Mouse (Mus musculus): ENCODE data around the gene Wbp1. TPM values are rescaled to one million over a fixed set of nuclear protein-coding genes. Genes with fewer than 3 reads are reported as not detected.

Wbp1 gene
- 227 and 265 TPM in 2 replicates for polyA plus RNA-seq (2012; rRNA removed)

GRCm38 (mm10) chr6:83120930-83121862 is at the start of gene Wbp1:
Wbp1 (minus strand) TSS chr6:83121559.
- Histone ChIP-seq H3K27me3 (ENCODE audit: control insufficient read depth, insufficient read depth, low read length) (no peaks in the 10 kb centered on the region), H3K4me3 (ENCODE audit: control insufficient read depth, insufficient read depth, low read length) (peak within 1 kb of the TSS; percentile 89), H3K36me3 (ENCODE audit: control insufficient read depth, insufficient read depth, low read length) (no peaks in the 10 kb centered on the region), H3K27ac (ENCODE audit: control insufficient read depth, insufficient read depth, low read length) (peak within 1 kb of the TSS; percentile 70), H3K4me1 (replicated peaks; ENCODE audit: control insufficient read depth, insufficient read depth, low read length) (peaks cover 36% of the 10 kb centered on the region)
- peak; percentile 62; the same call in 1 of the 2 replicates for TF ChIP-seq CTCF (IDR thresholded peaks at IDR 0.05; ENCODE audit: borderline replicate concordance, control insufficient read depth, extremely low read depth, insufficient read depth, low read length, poor library complexity)
- peak; percentile 91 for TF ChIP-seq POLR2A (IDR thresholded peaks at IDR 0.05; ENCODE audit: control insufficient read depth, extremely low read depth, insufficient read depth, low read length, poor library complexity)
- WGBS: 1% methylated on average over 38 of the region's 38 CpGs
- DNase-seq: peak; percentile 94

DNA sequence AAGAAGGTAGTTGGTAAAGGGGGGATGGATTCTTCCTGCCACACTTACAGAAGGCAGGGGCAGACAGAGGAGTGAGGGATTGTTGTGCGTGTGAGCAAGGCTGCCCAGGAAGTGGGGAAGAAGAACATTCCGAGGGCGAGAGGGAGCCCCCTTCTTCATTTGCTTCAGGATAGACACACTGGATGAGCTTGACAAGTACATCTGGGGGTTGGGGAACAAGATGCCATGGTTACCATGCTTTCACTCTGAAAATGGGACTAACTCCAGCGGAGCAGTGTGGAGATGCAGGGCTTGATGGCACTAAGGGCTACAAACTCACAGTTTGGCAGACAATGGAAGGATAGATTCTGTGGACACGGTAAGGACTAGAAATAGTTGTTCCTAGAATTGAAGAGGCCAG is 49.7 kb upstream of the Wbp1 start:
- H3K4me1 ChIP-seq (replicated peaks; ENCODE audit: control insufficient read depth, insufficient read depth, low read length): no peaks in the 10 kb centered on the region
- no peak overlapping the region for H3K4me3 ChIP-seq (ENCODE audit: control insufficient read depth, insufficient read depth, low read length)
- WGBS: 95% methylated on average over 5 of the region's 5 CpGs
- H3K27me3 ChIP-seq (ENCODE audit: control insufficient read depth, insufficient read depth, low read length): no peaks in the 10 kb centered on the region
- no peaks in the 10 kb centered on the region for H3K36me3 ChIP-seq (ENCODE audit: control insufficient read depth, insufficient read depth, low read length)
- TF ChIP-seq CTCF (IDR thresholded peaks at IDR 0.05; ENCODE audit: borderline replicate concordance, control insufficient read depth, extremely low read depth, insufficient read depth, low read length, poor library complexity): no peak
- no peak for TF ChIP-seq POLR2A (IDR thresholded peaks at IDR 0.05; ENCODE audit: control insufficient read depth, extremely low read depth, insufficient read depth, low read length, poor library complexity)
- DNase-seq: no peak
- H3K27ac ChIP-seq (ENCODE audit: control insufficient read depth, insufficient read depth, low read length): no peak overlapping the region

GRCm38 (mm10) chr6:83169872-83170271 is 48.5 kb upstream of the Wbp1 start:
- Histone ChIP-seq H3K4me1 (replicated peaks; ENCODE audit: control insufficient read depth, insufficient read depth, low read length) (no peaks in the 10 kb centered on the region), H3K36me3 (ENCODE audit: control insufficient read depth, insufficient read depth, low read length) (no peaks in the 10 kb centered on the region), H3K4me3 (ENCODE audit: control insufficient read depth, insufficient read depth, low read length) (no peak overlapping the region), H3K27ac (ENCODE audit: control insufficient read depth, insufficient read depth, low read length) (no peak overlapping the region), H3K27me3 (ENCODE audit: control insufficient read depth, insufficient read depth, low read length) (no peaks in the 10 kb centered on the region)
- TF ChIP-seq CTCF (IDR thresholded peaks at IDR 0.05; ENCODE audit: borderline replicate concordance, control insufficient read depth, extremely low read depth, insufficient read depth, low read length, poor library complexity) (no peak), POLR2A (IDR thresholded peaks at IDR 0.05; ENCODE audit: control insufficient read depth, extremely low read depth, insufficient read depth, low read length, poor library complexity) (no peak)
- WGBS: 90% methylated on average over 5 of the region's 5 CpGs
- no peak for DNase-seq

DNA sequence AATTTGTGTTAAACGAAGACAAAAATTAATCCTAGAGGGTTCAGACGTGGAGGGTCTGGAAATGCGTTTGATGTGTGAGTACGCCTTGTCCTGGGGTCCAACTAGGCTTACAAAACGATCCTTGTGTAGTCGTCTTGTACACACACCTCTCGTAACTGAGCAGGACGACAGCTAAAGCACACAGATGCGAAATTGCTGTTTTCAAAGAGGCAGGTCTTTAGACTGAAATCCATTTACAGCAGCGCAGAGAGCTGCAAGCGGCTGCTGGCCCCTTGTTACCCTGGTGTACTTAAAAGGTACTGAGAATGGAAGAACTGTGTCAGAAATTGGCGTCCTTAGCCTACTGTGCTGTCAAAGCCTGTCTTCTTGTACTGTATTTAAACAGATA is 44.9 kb upstream of the Wbp1 start:
- H3K4me3 ChIP-seq (ENCODE audit: control insufficient read depth, insufficient read depth, low read length): peak overlapping the region; percentile 69
- H3K4me1 ChIP-seq (replicated peaks; ENCODE audit: control insufficient read depth, insufficient read depth, low read length): no peaks in the 10 kb centered on the region
- WGBS: 1% methylated on average over 12 of the region's 12 CpGs
- H3K27ac ChIP-seq (ENCODE audit: control insufficient read depth, insufficient read depth, low read length): no peak overlapping the region
- peaks cover 6% of the 10 kb centered on the region; the same call in 1 of the 2 replicates for H3K27me3 ChIP-seq (ENCODE audit: control insufficient read depth, insufficient read depth, low read length)
- no peak for TF ChIP-seq CTCF (IDR thresholded peaks at IDR 0.05; ENCODE audit: borderline replicate concordance, control insufficient read depth, extremely low read depth, insufficient read depth, low read length, poor library complexity)
- no peak for DNase-seq
- no peaks in the 10 kb centered on the region for H3K36me3 ChIP-seq (ENCODE audit: control insufficient read depth, insufficient read depth, low read length)

- H3K27me3 ChIP-seq (ENCODE audit: control insufficient read depth, insufficient read depth, low read length): peaks cover 9% of the 10 kb centered on the region; the same call in 1 of the 2 replicates
- TF ChIP-seq CTCF (IDR thresholded peaks at IDR 0.05; ENCODE audit: borderline replicate concordance, control insufficient read depth, extremely low read depth, insufficient read depth, low read length, poor library complexity) (peak; percentile 92), POLR2A (IDR thresholded peaks at IDR 0.05; ENCODE audit: control insufficient read depth, extremely low read depth, insufficient read depth, low read length, poor library complexity) (no peak; the same call in 1 of the 2 replicates)
- no peak within 1 kb of the TSS for H3K27ac ChIP-seq (ENCODE audit: control insufficient read depth, insufficient read depth, low read length)
- H3K4me3 ChIP-seq (ENCODE audit: control insufficient read depth, insufficient read depth, low read length): peak within 1 kb of the TSS; percentile 69
- no peaks in the 10 kb centered on the region for H3K4me1 ChIP-seq (replicated peaks; ENCODE audit: control insufficient read depth, insufficient read depth, low read length)
- H3K36me3 ChIP-seq (ENCODE audit: control insufficient read depth, insufficient read depth, low read length): no peaks in the 10 kb centered on the region
- WGBS: under 1% methylated on average over 57 of the region's 58 CpGs
- peak; percentile 91 for DNase-seq
Observed at GRCm38 (mm10) chr6:83165607-83166242, 44.4 kb upstream of the Wbp1 start, which contains the start of gene Dctn1. Dctn1 (plus strand) TSS chr6:83165920.

GRCm38 (mm10) chr6:83165026-83165606 is 43.8 kb upstream of the Wbp1 start:
- H3K4me1 ChIP-seq (replicated peaks; ENCODE audit: control insufficient read depth, insufficient read depth, low read length): no peaks in the 10 kb centered on the region
- peak overlapping the region; percentile 69 for H3K4me3 ChIP-seq (ENCODE audit: control insufficient read depth, insufficient read depth, low read length)
- TF ChIP-seq POLR2A (IDR thresholded peaks at IDR 0.05; ENCODE audit: control insufficient read depth, extremely low read depth, insufficient read depth, low read length, poor library complexity) (no peak), CTCF (IDR thresholded peaks at IDR 0.05; ENCODE audit: borderline replicate concordance, control insufficient read depth, extremely low read depth, insufficient read depth, low read length, poor library complexity) (no peak)
- H3K27me3 ChIP-seq (ENCODE audit: control insufficient read depth, insufficient read depth, low read length): peaks cover 9% of the 10 kb centered on the region; the same call in 1 of the 2 replicates
- no peak for DNase-seq
- 2% methylated on average over 6 of the region's 6 CpGs for WGBS
- H3K36me3 ChIP-seq (ENCODE audit: control insufficient read depth, insufficient read depth, low read length): no peaks in the 10 kb centered on the region
- H3K27ac ChIP-seq (ENCODE audit: control insufficient read depth, insufficient read depth, low read length): no peak overlapping the region

Measured in thymus, adult 2 months (tissue).